Mouse (Mus musculus): ENCODE data around the gene Abcb8.

GRCm38 (mm10) chr5:24442029-24442428 is 48.6 kb downstream of the Abcb8 start:
- TF ChIP-seq EP300 (IDR thresholded peaks at IDR 0.05; ENCODE audit: low read depth) (no peak), CTCF (IDR thresholded peaks at IDR 0.05; ENCODE audit: low read depth) (no peak)

Data from liver, embryonic 14.5 days (tissue).